Mouse (Mus musculus): ENCODE measurements around the gene Gm49601. TPM values are rescaled to one million over a fixed set of nuclear protein-coding genes. Genes with fewer than 3 reads are reported as not detected.

The Gm49601 gene
- total and polyA plus RNA-seq, 2 experiments from 2014 or later = 3.4 to 14.2 TPM

DNA sequence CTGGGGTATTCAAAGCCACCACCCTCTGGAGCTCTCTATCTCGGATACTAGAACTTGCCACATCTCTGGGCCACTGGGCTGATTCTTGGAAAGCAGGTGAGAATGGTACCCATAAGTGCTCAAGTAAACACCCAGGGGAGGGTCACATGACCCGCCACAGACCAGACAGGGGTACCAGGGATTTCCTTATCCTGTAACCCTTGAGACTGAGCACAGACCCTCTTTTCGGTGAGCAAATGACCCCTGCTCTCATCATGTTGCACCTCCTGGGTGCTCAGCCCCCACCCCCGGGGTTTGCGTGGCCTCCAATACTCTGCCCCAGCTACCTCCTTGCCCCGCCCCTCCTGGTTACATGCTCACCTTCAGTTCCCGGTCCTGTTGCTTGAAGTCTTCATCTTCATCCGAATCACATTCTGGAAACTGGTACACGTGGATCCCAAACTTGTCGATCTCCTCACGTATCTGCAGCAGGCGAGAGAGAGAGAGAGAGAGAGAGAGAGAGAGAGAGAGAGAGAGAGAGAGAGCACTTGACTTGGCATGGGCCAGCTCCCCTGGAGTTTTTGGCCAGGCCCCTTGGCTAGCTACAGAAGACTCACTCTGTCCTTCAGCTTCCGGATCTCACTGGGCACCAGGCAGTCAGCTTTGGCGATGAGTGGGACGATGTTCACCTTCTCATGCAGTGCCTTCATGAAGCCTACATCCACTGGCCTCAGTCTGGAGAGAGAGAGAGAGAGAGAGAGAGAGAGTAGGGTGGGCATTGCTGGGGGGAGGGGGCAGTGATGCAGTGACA lies 2.3 kb downstream of the Gm49601 start:
- Histone ChIP-seq H3K4me3 (ENCODE audit: low read depth, low read length) (no peak overlapping the region), H3K9ac (replicated peaks; ENCODE audit: low read length, poor library complexity, severe bottlenecking) (no peak overlapping the region), H3K27ac (ENCODE audit: low read depth, low read length) (no peak overlapping the region), H3K27me3 (ENCODE audit: insufficient read depth, low read length) (peaks cover 40% of the 10 kb centered on the region), H3K36me3 (ENCODE audit: insufficient read depth, low read length) (peaks cover 30% of the 10 kb centered on the region), H3K4me2 (ENCODE audit: low read depth, low read length, poor library complexity, severe bottlenecking) (no peak overlapping the region), H3K9me3 (ENCODE audit: low read length) (no peaks in the 10 kb centered on the region), H3K4me1 (ENCODE audit: insufficient read depth, low read length) (peaks cover 13% of the 10 kb centered on the region; the same call in 1 of the 2 replicates)
- WGBS = 44% methylated on average over 15 of the region's 15 CpGs
- DNase-seq (ENCODE audit: low spot score) (no peak), ATAC-seq (ENCODE audit: low FRiP score) (no peak)
- no peak for TF ChIP-seq CTCF (IDR thresholded peaks at IDR 0.05)

- 50% methylated on average over 29 of the region's 29 CpGs for WGBS
- H3K27me3 ChIP-seq (ENCODE audit: insufficient read depth, low read length) = peaks cover 40% of the 10 kb centered on the region
- H3K4me1 ChIP-seq (ENCODE audit: insufficient read depth, low read length) = peaks cover 13% of the 10 kb centered on the region; the same call in 1 of the 2 replicates
- ATAC-seq (ENCODE audit: low FRiP score) (no peak), DNase-seq (ENCODE audit: low spot score) (peak; percentile 32)
- H3K9me3 ChIP-seq (ENCODE audit: low read length) = no peaks in the 10 kb centered on the region
- no peak overlapping the region for H3K9ac ChIP-seq (replicated peaks; ENCODE audit: low read length, poor library complexity, severe bottlenecking)
- H3K36me3 ChIP-seq (ENCODE audit: insufficient read depth, low read length) = peaks cover 30% of the 10 kb centered on the region
- no peak overlapping the region for H3K27ac ChIP-seq (ENCODE audit: low read depth, low read length)
- no peak overlapping the region for H3K4me2 ChIP-seq (ENCODE audit: low read depth, low read length, poor library complexity, severe bottlenecking)
- peak; percentile 39; the same call in 1 of the 2 replicates for TF ChIP-seq CTCF (IDR thresholded peaks at IDR 0.05)
- H3K4me3 ChIP-seq (ENCODE audit: low read depth, low read length) = no peak overlapping the region
Measured at GRCm38 (mm10) chr16:18622916-18623750, 3.1 kb downstream of the Gm49601 start.

GRCm38 (mm10) chr16:18622019-18622418 lies 4.2 kb downstream of the Gm49601 start, which contains the start of gene Gp1bb:
Gp1bb (minus strand) TSS chr16:18622403.
- H3K4me3 ChIP-seq (ENCODE audit: low read depth, low read length) = peak within 1 kb of the TSS; percentile 30; the same call in 1 of the 2 replicates
- peaks cover 6% of the 10 kb centered on the region; the same call in 1 of the 2 replicates for H3K4me1 ChIP-seq (ENCODE audit: insufficient read depth, low read length)
- H3K27me3 ChIP-seq (ENCODE audit: insufficient read depth, low read length) = peaks cover 40% of the 10 kb centered on the region
- no peak for DNase-seq (ENCODE audit: low spot score)
- H3K9me3 ChIP-seq (ENCODE audit: low read length) = no peaks in the 10 kb centered on the region
- peaks cover 30% of the 10 kb centered on the region for H3K36me3 ChIP-seq (ENCODE audit: insufficient read depth, low read length)
- H3K27ac ChIP-seq (ENCODE audit: low read depth, low read length) = no peak within 1 kb of the TSS
- 0 out of 2 replicates have a peak within 1 kb of the TSS, but pooled peaks have one; percentile 29 for H3K9ac ChIP-seq (replicated peaks; ENCODE audit: low read length, poor library complexity, severe bottlenecking)
- TF ChIP-seq CTCF (IDR thresholded peaks at IDR 0.05) = no peak
- ATAC-seq (ENCODE audit: low FRiP score) = no peak
- H3K4me2 ChIP-seq (ENCODE audit: low read depth, low read length, poor library complexity, severe bottlenecking) = peak within 1 kb of the TSS; percentile 63
- 28% methylated on average over 17 of the region's 17 CpGs for WGBS

GRCm38 (mm10) chr16:18621362-18622001 lies 4.7 kb downstream of the Gm49601 start:
- peak overlapping the region; percentile 30 for H3K4me3 ChIP-seq (ENCODE audit: low read depth, low read length)
- peak overlapping the region; percentile 63 for H3K4me2 ChIP-seq (ENCODE audit: low read depth, low read length, poor library complexity, severe bottlenecking)
- H3K4me1 ChIP-seq (ENCODE audit: insufficient read depth, low read length) = peaks cover 6% of the 10 kb centered on the region; the same call in 1 of the 2 replicates
- H3K27me3 ChIP-seq (ENCODE audit: insufficient read depth, low read length) = peaks cover 40% of the 10 kb centered on the region
- ATAC-seq (ENCODE audit: low FRiP score) (no peak), DNase-seq (ENCODE audit: low spot score) (no peak)
- no peaks in the 10 kb centered on the region for H3K9me3 ChIP-seq (ENCODE audit: low read length)
- H3K9ac ChIP-seq (replicated peaks; ENCODE audit: low read length, poor library complexity, severe bottlenecking) = 0 out of 2 replicates have a peak overlapping the region, but pooled peaks have one; percentile 29
- no peak for TF ChIP-seq CTCF (IDR thresholded peaks at IDR 0.05)
- H3K27ac ChIP-seq (ENCODE audit: low read depth, low read length) = no peak overlapping the region
- WGBS = 23% methylated on average over 38 of the region's 38 CpGs
- peaks cover 30% of the 10 kb centered on the region for H3K36me3 ChIP-seq (ENCODE audit: insufficient read depth, low read length)

DNA sequence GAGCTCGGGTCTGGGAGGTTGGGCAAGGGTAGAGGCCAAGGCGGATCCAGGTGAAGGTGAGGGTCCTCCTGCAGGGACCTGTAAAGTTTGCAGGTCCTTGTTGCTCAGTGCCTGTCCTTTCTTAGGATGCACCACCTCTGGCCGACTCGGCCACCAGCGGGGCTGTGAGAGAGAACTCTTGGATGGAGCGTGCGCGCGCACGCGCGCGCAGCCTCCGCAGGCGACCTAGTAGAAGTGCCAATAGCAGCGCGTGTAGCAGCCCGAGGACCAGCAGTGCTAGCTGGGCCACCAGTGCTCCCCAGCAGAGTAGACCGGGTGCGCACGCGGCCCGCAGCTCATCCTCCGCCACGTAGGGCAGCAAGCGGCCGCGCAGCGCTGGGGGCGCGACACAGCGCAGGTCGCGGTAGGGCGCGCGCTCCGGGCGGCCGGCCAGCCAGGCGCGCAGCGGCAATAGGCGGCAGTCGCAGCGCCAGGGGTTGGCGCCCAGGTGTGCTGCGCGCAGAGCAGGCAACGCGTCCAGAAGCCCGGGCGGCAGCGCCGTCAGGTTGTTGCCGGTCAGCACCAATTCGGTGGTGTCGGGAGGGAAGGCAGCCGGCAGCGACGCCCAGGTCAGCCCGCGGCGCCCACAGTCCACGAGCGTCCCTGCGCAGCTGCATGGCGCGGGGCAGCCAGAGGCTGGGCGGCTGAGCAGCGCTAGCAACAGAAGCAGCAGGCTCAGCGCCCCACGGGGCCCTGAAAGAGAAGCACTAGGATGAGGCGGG lies 5.4 kb downstream of the Gm49601 start:
- peak; percentile 68 for DNase-seq (ENCODE audit: low spot score)

More for the DNA sequence above, 5.4 kb downstream of the Gm49601 start:
- no peaks in the 10 kb centered on the region; the same call in 1 of the 2 replicates for H3K4me1 ChIP-seq (ENCODE audit: insufficient read depth, low read length)
- WGBS = 9% methylated on average over 54 of the region's 74 CpGs
- peaks cover 30% of the 10 kb centered on the region for H3K36me3 ChIP-seq (ENCODE audit: insufficient read depth, low read length)
- peak; percentile 36 for ATAC-seq (ENCODE audit: low FRiP score)
- TF ChIP-seq CTCF (IDR thresholded peaks at IDR 0.05) = no peak
- H3K4me2 ChIP-seq (ENCODE audit: low read depth, low read length, poor library complexity, severe bottlenecking) = peak overlapping the region; percentile 63
- peak overlapping the region; percentile 29; the same call in 1 of the 2 replicates for H3K9ac ChIP-seq (replicated peaks; ENCODE audit: low read length, poor library complexity, severe bottlenecking)
- no peaks in the 10 kb centered on the region for H3K9me3 ChIP-seq (ENCODE audit: low read length)
- peak overlapping the region; percentile 30 for H3K4me3 ChIP-seq (ENCODE audit: low read depth, low read length)
- H3K27me3 ChIP-seq (ENCODE audit: insufficient read depth, low read length) = peaks cover 40% of the 10 kb centered on the region
- no peak overlapping the region for H3K27ac ChIP-seq (ENCODE audit: low read depth, low read length)
